Mouse (Mus musculus): ENCODE measurements around the gene Brdt. TPM values are rescaled to one million over a fixed set of nuclear protein-coding genes. Genes with fewer than 3 reads are reported as not detected.

Gene Brdt
- polyA plus RNA-seq, 1 experiment from 2014 or later: 2.0 TPM

DNA sequence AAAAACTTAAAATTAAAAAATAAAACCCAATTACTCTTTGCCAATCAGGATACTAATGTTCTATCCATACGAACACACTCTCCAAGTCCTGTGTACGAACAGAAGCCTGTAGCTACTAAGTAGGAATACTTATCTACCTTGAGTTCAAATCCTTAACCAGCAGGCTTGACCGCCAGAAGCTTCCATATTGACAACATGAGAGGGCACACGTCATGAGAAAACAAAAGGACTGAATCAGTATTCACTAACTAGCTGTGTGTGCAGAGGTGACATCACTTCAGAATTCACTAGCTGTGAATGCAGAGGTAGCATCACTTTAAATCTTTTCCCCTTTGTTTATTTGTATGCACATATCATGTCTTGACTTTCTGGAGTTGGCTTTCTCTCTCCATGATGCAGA, 36.9 kb upstream of the Brdt start:
- ATAC-seq (no peak), DNase-seq (ENCODE audit: low read depth, low spot score) (no peak)
- no peaks in the 10 kb centered on the region for H3K27me3 ChIP-seq
- TF ChIP-seq CTCF (IDR thresholded peaks at IDR 0.05): no peak
- POLR2A ChIA-PET: interaction anchor here (1.1 kb wide), 1 partner anchor 26 kb away, joined by 11 read pairs; no protein-coding TSS in a partner anchor
- in situ Hi-C loops (cut with MboI; ENCODE audit: low pct_unique_long_range_greater_than_20kb): no loop called here
- CTCF ChIA-PET: interaction anchor here (1.1 to 1.7 kb wide), 4 partner anchors 10 to 128 kb away, joined by 3 to 5 read pairs (median 4); no protein-coding TSS in a partner anchor

DNA sequence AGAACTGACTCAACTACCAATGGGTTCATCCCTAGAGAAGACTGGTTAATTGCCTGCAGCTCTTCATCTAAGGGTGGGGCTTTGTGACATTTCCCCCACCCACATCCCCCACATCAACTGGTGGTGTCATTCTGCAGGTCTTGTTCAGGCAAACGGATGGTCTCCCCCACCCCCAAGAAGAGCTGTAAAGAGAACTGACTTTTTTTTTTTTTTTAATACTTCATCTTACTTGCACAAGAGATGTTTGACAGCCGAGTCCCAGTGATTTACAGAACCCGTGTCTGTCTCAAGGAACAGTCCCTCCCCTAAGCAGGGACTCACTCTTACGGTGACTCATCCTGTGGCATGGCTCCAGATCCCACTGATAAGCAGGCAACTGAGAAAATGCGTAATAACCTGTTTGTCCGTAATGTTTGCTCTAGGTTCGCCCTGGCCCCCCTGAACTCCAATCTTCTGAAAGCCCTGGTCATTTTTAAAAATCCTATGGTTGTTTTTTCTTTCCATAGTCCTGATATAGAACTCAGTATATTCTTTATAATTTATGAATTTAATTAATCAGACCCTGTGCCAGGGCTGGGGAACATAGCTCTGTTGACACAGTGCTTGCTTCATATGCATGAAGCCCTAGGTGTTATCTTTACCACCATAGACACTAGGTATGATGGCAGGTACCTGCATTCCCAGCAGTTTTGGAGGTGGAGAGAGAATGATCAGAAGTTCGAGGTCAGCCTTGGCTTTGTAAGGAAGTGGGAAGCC, 35.7 kb upstream of the Brdt start:
- CTCF ChIA-PET: interaction anchor here (1.1 to 2.3 kb wide), 5 partner anchors 8 to 304 kb away, joined by 3 to 7 read pairs (median 4); no protein-coding TSS in a partner anchor
- in situ Hi-C loops (cut with MboI; ENCODE audit: low pct_unique_long_range_greater_than_20kb): no loop called here
- no peak for ATAC-seq
- POLR2A ChIA-PET: interaction anchor here (1.1 kb wide), 2 partner anchors 15 to 27 kb away, joined by 3 to 11 read pairs; no protein-coding TSS in a partner anchor
- TF ChIP-seq CTCF (IDR thresholded peaks at IDR 0.05): no peak
- DNase-seq (ENCODE audit: low read depth, low spot score): no peak
- H3K27me3 ChIP-seq: no peaks in the 10 kb centered on the region

DNA sequence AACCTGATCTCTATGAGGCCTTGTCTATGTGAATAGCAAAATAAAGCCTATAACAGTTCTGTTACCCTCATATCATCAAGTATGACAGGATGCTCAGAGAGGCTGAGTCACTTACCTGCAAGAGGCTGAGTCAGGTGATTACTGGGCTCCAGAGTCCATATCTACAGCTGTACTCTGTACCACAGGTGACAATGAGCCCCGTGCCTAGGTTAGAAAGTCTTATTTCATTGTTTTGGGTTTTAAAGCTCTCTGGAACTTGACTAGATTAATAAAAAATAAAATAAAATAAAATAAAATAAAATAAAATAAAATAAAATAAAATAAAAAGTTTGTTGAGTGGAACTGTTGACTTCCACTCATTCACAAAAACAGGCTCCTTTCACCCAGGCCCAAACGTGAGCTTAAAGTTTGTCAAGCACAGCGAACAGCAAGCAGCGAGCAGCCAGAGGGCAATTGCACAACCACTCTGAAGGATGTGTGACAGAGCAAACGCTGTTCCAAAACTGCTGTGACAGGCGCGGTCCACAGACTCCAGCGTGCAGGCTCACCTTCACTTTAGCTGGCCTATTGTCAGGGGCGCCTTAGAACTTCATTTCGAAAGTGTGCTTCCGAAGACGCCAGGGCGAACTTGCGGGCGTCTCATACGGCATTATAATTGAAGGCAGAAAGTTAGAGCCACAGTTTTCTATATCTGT, 35.0 kb upstream of the Brdt start:
- H3K27me3 ChIP-seq: no peaks in the 10 kb centered on the region
- ChIA-PET POLR2A (interaction anchor here (1.1 kb wide), 1 partner anchor 14 kb away, joined by 3 read pairs; no protein-coding TSS in a partner anchor), CTCF (interaction anchor here (1.7 to 2.3 kb wide), 2 partner anchors 9 to 305 kb away, joined by 3 to 7 read pairs; no protein-coding TSS in a partner anchor)
- TF ChIP-seq CTCF (IDR thresholded peaks at IDR 0.05): no peak
- ATAC-seq (no peak), DNase-seq (ENCODE audit: low read depth, low spot score) (no peak)
- in situ Hi-C loops (cut with MboI; ENCODE audit: low pct_unique_long_range_greater_than_20kb): no loop called here

DNA sequence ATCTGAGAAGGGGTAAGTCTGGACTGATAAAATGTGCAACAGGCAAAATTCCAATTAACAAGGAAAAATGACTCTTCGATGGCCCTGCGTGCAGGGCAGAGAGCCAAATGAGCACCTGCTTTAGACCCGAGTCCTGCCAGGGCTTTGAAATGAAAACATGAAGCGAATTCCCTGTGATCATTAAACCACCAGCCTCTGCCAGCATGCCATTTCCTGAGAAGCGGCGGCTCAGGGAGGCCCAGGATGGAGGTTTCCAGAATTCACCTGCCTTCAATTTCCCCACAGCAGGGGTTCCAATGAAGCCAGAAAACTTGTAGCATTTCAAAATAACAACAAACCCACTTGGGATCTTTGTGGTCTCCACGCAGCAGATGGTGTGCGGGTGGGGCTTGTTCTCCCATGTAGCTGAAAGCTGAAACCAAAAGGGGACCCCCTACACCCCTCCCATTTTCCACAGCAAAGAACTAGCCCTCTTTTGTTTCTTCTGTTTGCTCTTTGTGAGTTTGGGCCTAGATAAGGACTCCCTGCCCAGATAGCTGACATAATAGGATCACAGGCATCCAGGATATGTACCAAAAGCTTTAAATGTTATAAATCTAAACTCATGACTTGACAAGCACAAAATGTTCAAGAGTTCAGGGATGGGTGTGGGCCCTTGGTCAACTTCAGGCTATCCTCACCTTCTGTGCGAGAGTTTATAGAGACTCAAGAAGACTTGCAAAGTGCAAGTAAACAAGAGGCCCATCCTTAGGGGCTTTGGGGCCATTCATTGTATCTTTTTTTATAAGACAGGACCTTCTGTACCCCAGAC, 34.2 kb upstream of the Brdt start:
- ChIA-PET CTCF (interaction anchor here (2.3 kb wide), 1 partner anchor 10 kb away, joined by 7 read pairs; no protein-coding TSS in a partner anchor), POLR2A (interaction anchor here (1.1 kb wide), 1 partner anchor 13 kb away, joined by 3 read pairs; no protein-coding TSS in a partner anchor)
- no peak for ATAC-seq
- in situ Hi-C loops (cut with MboI; ENCODE audit: low pct_unique_long_range_greater_than_20kb): no loop called here
- TF ChIP-seq CTCF (IDR thresholded peaks at IDR 0.05): no peak
- no peak for DNase-seq (ENCODE audit: low read depth, low spot score)
- no peaks in the 10 kb centered on the region for H3K27me3 ChIP-seq

DNA sequence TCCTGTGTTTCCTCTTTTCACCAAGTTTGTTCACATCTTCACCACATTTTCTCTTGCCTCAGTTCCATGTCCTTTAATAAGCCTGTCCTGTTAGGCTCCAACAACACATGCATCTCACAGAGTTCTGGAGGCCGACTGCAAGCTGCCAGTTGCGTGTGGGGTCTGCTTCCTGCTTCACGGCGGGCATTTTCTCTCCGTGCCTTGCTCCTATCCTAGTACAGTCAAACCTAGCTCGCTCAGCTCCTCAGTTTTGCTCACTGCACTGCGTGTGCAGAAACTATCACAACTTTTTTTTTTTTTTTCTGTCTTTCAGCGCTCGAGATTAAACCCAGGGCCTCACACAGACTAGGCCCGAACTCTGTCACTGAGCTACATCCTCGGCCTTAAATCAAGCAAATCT, 32.1 kb upstream of the Brdt start:
- in situ Hi-C loops (cut with MboI; ENCODE audit: low pct_unique_long_range_greater_than_20kb): no loop called here
- ChIA-PET CTCF (interaction anchor here (1.0 to 1.7 kb wide), 6 partner anchors 9 to 23 kb away, joined by 3 to 6 read pairs (median 4); partner anchors contain the start of gene Tgfbr3), POLR2A (interaction anchor here (0.6 kb wide), 2 partner anchors 52 to 1568 kb away, joined by 3 read pairs; no protein-coding TSS in a partner anchor)
- DNase-seq (ENCODE audit: low read depth, low spot score) (no peak), ATAC-seq (no peak)
- TF ChIP-seq CTCF (IDR thresholded peaks at IDR 0.05): no peak
- no peaks in the 10 kb centered on the region for H3K27me3 ChIP-seq

DNA sequence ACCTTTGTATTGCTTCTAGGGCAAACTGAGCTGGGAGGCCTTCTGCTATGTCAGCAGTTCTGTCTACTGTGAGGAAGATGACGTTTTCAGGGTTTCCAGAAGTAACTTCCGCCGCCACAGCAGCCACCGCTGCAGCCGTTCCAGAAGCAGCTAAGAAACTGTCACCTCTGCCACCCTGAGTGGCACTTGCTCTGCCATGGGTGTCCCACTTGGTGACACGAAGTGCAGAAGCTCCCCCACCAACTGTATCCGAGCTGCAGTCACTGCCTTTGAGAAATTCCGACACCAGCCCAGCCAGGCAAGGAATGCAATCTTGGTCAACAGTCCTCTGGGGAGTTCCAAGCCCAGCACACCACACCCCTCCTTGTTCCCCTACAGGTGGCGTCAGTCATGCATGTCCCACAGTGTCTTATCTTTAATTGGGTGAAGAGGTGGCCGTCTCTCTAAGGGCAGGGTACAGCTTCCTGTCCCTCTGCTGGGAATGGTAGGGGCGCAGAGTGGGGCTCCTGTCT, 27.6 kb upstream of the Brdt start:
- ATAC-seq: peak; percentile 63
- in situ Hi-C loops (cut with MboI; ENCODE audit: low pct_unique_long_range_greater_than_20kb): no loop called here
- CTCF ChIA-PET: interaction anchor here (1.4 to 2.1 kb wide), 4 partner anchors 9 to 16 kb away, joined by 3 to 6 read pairs (median 6); no protein-coding TSS in a partner anchor
- no peaks in the 10 kb centered on the region for H3K27me3 ChIP-seq
- POLR2A ChIA-PET: no interaction called here
- DNase-seq (ENCODE audit: low read depth, low spot score): no peak
- no peak for TF ChIP-seq CTCF (IDR thresholded peaks at IDR 0.05)

DNA sequence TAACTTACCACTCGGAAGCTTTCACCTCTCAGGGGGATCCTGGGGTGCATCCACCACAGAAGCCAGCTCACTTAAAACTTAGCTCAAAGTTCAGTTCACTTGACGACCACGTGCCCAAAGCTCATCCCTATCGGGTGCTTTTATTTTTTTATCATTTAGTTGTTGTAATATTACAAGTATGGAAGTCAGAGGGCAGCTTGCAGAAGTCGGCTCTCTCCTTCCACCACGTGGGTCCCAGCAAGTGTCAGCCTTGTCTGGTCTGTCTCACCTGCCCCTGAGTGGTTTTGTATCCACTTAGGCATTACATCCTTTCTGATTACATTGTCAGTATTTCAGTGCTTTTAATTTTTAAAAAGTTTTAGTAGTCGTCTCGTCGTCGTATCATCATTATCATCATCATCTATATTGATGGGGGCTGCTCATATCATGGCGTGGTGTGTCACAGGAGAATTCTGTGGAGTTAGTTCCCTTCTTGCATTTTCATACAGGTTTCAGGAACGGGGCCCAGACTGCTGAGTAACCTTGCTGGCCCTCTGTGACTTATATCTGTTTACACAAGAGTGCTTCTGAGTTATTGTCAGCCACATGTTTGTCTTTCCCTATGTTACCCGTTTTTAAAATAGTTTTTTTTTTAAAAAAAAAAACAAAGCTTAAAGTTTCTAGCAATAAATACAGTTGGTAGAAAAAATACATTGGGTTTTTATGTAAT, 26.7 kb upstream of the Brdt start:
- DNase-seq (ENCODE audit: low read depth, low spot score): no peak
- no peak for TF ChIP-seq CTCF (IDR thresholded peaks at IDR 0.05)

DNA sequence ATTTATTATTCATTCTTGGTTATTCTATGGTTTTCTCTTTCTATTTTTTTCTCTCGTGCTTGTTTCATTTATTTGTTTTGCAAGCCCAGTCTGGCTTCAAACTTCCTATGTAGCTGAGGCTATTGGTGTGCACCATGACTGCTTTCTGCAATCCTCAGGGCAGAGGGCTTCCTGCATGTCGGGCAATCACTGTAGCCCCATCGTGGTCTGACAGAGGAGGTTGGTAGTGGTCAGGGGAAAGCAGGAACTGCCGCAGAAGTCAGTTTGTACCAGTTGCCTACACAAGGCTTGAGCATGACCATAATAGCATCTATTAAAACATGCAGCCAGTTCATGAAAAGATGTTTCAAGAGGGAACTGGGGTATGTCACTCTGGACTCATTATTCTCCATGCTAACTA, 23.5 kb upstream of the Brdt start:
- in situ Hi-C loops (cut with MboI; ENCODE audit: low pct_unique_long_range_greater_than_20kb): no loop called here
- ATAC-seq (no peak), DNase-seq (ENCODE audit: low read depth, low spot score) (no peak)
- POLR2A ChIA-PET: no interaction called here
- CTCF ChIA-PET: no interaction called here
- no peak for TF ChIP-seq CTCF (IDR thresholded peaks at IDR 0.05)
- H3K27me3 ChIP-seq: no peaks in the 10 kb centered on the region

More for the DNA sequence above, 26.7 kb upstream of the Brdt start:
- CTCF ChIA-PET: interaction anchor here (1.0 to 2.1 kb wide), 6 partner anchors 10 to 217 kb away, joined by 3 to 6 read pairs (median 4); no protein-coding TSS in a partner anchor
- no peaks in the 10 kb centered on the region for H3K27me3 ChIP-seq
- in situ Hi-C loops (cut with MboI; ENCODE audit: low pct_unique_long_range_greater_than_20kb): no loop called here
- no peak for ATAC-seq
- POLR2A ChIA-PET: no interaction called here

DNA sequence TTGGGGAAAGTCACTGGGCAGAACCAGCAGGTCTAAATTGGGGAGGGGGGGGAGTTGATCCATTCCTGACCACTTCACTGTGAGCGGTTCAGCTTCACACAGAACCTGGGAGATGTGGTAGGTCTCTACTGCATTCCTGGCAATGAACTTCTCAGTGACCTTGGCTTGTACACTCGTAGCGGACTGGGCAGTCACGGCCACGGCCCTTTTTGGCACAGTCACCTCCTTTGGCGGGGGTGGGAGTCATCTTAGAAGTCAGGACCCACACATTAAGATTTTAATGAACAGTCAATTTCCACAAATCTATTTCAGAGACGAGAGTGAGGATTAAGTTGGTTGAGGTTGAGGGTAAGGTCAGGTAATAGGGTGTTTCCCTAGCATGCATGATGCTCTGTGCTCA, 13.8 kb upstream of the Brdt start:
- POLR2A ChIA-PET: no interaction called here
- TF ChIP-seq CTCF (IDR thresholded peaks at IDR 0.05): no peak
- CTCF ChIA-PET: interaction anchor here (1.5 to 5.7 kb wide), 2 partner anchors 13 to 326 kb away, joined by 6 to 40 read pairs; no protein-coding TSS in a partner anchor
- peaks cover under 1% of the 10 kb centered on the region for H3K27me3 ChIP-seq
- ATAC-seq (no peak), DNase-seq (ENCODE audit: low read depth, low spot score) (no peak)
- in situ Hi-C loops (cut with MboI; ENCODE audit: low pct_unique_long_range_greater_than_20kb): loop anchor here (5.0 to 10.0 kb wide), 2 partner anchors 325 to 462 kb away; no protein-coding TSS in a partner anchor
